Mouse (Mus musculus) gastrocnemius, adult 18-20 months (tissue): ENCODE measurements around the gene Rap1gap. TPM values are rescaled to one million over a fixed set of nuclear protein-coding genes. Genes with fewer than 3 reads are reported as not detected.

ENCODE experiments used
- DNase-seq: peaks from one replicate; pipeline ENCODE4 v3.0.0; 2021; ENCODE audit warnings: low spot score
- long read RNA-seq, 2 experiments: library from polyadenylated mRNA; stranded (forward); transcript quantifications; one replicate each; pipeline ENCODE4 v2.0.0; 2021
- total RNA-seq, 2 experiments: library from RNA; stranded (reverse); gene quantifications; 2 replicates each; pipeline ENCODE4 v1.2.3; 2021

Gene Rap1gap
- total RNA-seq, result 10 to 100 TPM in 1 of 2 experiments, 1 to 10 TPM in 1; 8.3 to 10.2 TPM
- long read RNA-seq, experiment 1, partial matches to known transcripts, result 11 of 14 reads
- long read RNA-seq, experiment 1, other reads (novel, unspliced or antisense), result 3 of 14 reads
- long read RNA-seq, experiment 2, partial matches to known transcripts, result 3 of 8 reads
- long read RNA-seq, experiment 2, other reads (novel, unspliced or antisense), result 3 of 8 reads

- peak; percentile 19 for DNase-seq
Measured at GRCm38 (mm10) chr4:137664433-137664979, at the start of gene Rap1gap. TSS of gene Rap1gap (plus strand) at chr4:137664726.

GRCm38 (mm10) chr4:137622847-137623246, 41.7 kb upstream of the Rap1gap start:
- DNase-seq, result no peak

GRCm38 (mm10) chr4:137627476-137628235, 36.9 kb upstream of the Rap1gap start:
- no peak for DNase-seq

GRCm38 (mm10) chr4:137628400-137628799, 36.1 kb upstream of the Rap1gap start:
- DNase-seq, result no peak

GRCm38 (mm10) chr4:137629354-137629753, 35.2 kb upstream of the Rap1gap start:
- no peak for DNase-seq

- DNase-seq, result no peak
Measured at GRCm38 (mm10) chr4:137630153-137630552, 34.4 kb upstream of the Rap1gap start.

- no peak for DNase-seq
Measured at GRCm38 (mm10) chr4:137631596-137631995, 32.9 kb upstream of the Rap1gap start.

- no peak for DNase-seq
Measured at GRCm38 (mm10) chr4:137633394-137633793, 31.1 kb upstream of the Rap1gap start.

GRCm38 (mm10) chr4:137636597-137636996, 27.9 kb upstream of the Rap1gap start:
- no peak for DNase-seq

GRCm38 (mm10) chr4:137641556-137641955, 23.0 kb upstream of the Rap1gap start:
- DNase-seq, result peak; percentile 37

- no peak for DNase-seq
Measured at GRCm38 (mm10) chr4:137642101-137642500, 22.4 kb upstream of the Rap1gap start.

GRCm38 (mm10) chr4:137643459-137643858, 21.1 kb upstream of the Rap1gap start:
- DNase-seq, result no peak

GRCm38 (mm10) chr4:137646262-137646661, 18.3 kb upstream of the Rap1gap start:
- DNase-seq, result no peak

GRCm38 (mm10) chr4:137647648-137648047, 16.9 kb upstream of the Rap1gap start:
- DNase-seq, result no peak

GRCm38 (mm10) chr4:137648230-137648629, 16.3 kb upstream of the Rap1gap start:
- DNase-seq, result no peak

- no peak for DNase-seq
Measured at GRCm38 (mm10) chr4:137650912-137651311, 13.6 kb upstream of the Rap1gap start.

- no peak for DNase-seq
Measured at GRCm38 (mm10) chr4:137652835-137653346, 11.6 kb upstream of the Rap1gap start.

- DNase-seq, result no peak
Measured at GRCm38 (mm10) chr4:137655241-137656031, 9.1 kb upstream of the Rap1gap start.

GRCm38 (mm10) chr4:137657674-137658073, 6.9 kb upstream of the Rap1gap start:
- no peak for DNase-seq

GRCm38 (mm10) chr4:137659541-137659940, 5.0 kb upstream of the Rap1gap start:
- DNase-seq, result no peak

- DNase-seq, result no peak
Measured at GRCm38 (mm10) chr4:137660364-137661077, 4.0 kb upstream of the Rap1gap start.
